Mouse (Mus musculus): ENCODE data around the gene Rpl12.

GRCm38 (mm10) chr2:32917526-32917925 is 43.8 kb upstream of the Rpl12 start:
- TF ChIP-seq CTCF (IDR thresholded peaks at IDR 0.05; ENCODE audit: borderline replicate concordance, extremely low read depth, insufficient read depth, insufficient read length) (no peak), POLR2A (IDR thresholded peaks at IDR 0.05; ENCODE audit: borderline replicate concordance, extremely low read depth, insufficient read depth, insufficient read length, poor library complexity, severe bottlenecking) (no peak)
